Mouse (Mus musculus) stomach, adult 2 months (tissue): ENCODE data around the gene Olfr952. TPM values are rescaled to one million over a fixed set of nuclear protein-coding genes. Genes with fewer than 3 reads are reported as not detected.

Experiments
- polyA plus RNA-seq: library from polyadenylated mRNA; depleted of rRNA; stranded (reverse); fragments of >200 nt; gene quantifications from 2 replicates; pipeline ENCODE4 v1.2.3, GENCODE M21; 2012; rRNA removed

Gene Olfr952
- polyA plus RNA-seq = not detected in 2 replicates

DNA sequence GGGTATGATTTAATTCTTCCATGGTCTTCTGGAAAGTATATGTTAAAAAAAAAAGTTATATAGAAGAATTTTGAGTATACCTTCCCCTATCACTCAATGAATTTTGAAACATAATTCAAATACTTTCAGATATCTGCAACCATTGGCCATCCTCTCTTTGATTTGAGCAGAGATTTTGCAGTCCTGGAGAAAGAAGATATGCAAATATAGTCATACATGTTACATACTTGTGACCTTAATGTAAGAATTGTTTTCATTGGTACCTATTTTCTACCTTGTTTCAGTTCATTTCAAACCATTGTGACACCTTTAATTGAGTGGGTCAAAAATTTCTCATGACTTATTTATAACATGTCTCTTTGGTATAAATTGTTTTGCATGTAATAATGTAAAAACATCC is at the start of gene Olfr952:
Olfr952 (minus strand) TSS at position 101 of the 400 bp plus-strand sequence.

DNA sequence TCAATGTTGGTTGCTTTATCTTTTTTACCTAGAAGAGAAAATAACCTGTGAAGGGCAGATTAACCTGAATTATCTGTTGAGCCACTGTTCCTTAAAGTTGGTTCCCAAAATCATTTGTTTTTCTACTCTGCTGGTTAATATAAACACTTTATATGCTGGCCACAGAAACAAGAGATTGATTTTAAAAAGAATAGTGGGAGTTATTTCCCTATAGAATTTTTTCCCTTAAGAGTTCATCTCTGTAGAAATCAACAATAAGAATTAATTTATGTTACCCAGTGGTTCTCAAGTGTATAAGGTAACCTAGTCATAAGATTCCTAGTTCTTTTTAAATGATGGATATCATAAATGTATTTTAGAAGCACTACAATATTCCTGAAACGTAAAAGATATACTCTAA is 44.9 kb upstream of the Olfr952 start, which contains the start of gene Olfr955:
Olfr955 (minus strand) TSS at position 101 of the 400 bp plus-strand sequence.

DNA sequence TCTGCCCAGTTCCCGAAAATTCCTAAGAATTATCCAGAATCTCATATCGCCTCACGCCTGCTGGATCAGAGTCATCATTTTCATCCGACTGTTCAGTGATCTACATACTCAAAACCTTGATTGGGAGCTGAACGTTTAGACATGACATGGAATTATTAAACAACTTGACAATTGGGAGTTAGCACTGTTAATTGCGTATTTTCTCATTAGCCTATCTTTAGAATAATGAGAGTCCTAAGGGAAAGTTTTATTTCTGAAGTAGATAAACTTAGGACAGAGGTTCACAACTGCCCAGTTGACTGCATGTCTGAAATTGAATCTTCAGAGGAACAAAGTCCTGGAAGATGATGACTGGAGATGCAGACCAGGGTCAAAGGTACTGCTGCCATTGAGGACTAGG is 29.5 kb upstream of the Olfr952 start, which contains the start of gene Olfr954:
Olfr954 (plus strand) TSS at position 301 of the 400 bp plus-strand sequence.

DNA sequence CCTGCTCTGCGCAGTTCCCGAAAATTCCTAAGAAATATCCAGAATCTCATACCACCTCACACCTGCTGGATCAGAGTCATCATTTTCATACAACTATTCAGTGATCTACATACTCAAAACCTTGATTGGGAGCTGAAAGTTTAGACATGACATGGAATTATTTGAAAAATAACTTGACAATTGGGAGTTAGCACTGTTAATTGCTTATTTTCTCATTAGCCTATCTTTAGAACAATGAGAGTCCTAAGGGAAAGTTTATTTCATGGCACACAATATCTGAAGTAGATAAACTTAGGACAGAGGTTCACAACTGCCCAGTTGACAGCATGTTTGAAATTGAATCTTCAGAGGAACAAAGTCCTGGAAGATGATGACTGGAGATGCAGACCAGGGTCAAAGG is 39.8 kb downstream of the Olfr952 start, which contains the start of gene Olfr951:
Olfr951 (plus strand) TSS at position 301 of the 400 bp plus-strand sequence.

Other genes starting within 250 kb of the Olfr952 start
- gene Olfr944, start 225.2 kb downstream of the Olfr952 start, polyA plus RNA-seq = not detected in 2 replicates
- not detected in 2 replicates for gene Olfr1537, start 177.2 kb downstream of the Olfr952 start, polyA plus RNA-seq
- not detected in 2 replicates for gene Olfr945, start 150.3 kb downstream of the Olfr952 start, polyA plus RNA-seq
- not detected in 2 replicates for gene Olfr948, start 101.1 kb downstream of the Olfr952 start, polyA plus RNA-seq
- gene Olfr951, start 39.7 kb downstream of the Olfr952 start, polyA plus RNA-seq = not detected in 2 replicates
- not detected in 2 replicates for gene Olfr954, start 29.6 kb upstream of the Olfr952 start, polyA plus RNA-seq
- gene Olfr955, start 44.8 kb upstream of the Olfr952 start, polyA plus RNA-seq = not detected in 2 replicates
- not detected in 2 replicates for gene Olfr44, start 66.8 kb upstream of the Olfr952 start, polyA plus RNA-seq
- gene Olfr957, start 88.7 kb upstream of the Olfr952 start, polyA plus RNA-seq = not detected in 2 replicates
- not detected in 2 replicates for gene Olfr958, start 126.9 kb upstream of the Olfr952 start, polyA plus RNA-seq
- not detected in 2 replicates for gene Olfr959, start 148.4 kb upstream of the Olfr952 start, polyA plus RNA-seq
- gene AW551984, start 177.3 kb upstream of the Olfr952 start, polyA plus RNA-seq = 0.84 and 3.4 TPM in 2 replicates
- not detected in 2 replicates for gene Olfr148, start 183.5 kb upstream of the Olfr952 start, polyA plus RNA-seq
- gene Olfr960, start 194.2 kb upstream of the Olfr952 start, polyA plus RNA-seq = not detected in 2 replicates
- not detected in 2 replicates for gene Olfr961, start 217.9 kb upstream of the Olfr952 start, polyA plus RNA-seq
- not detected in 2 replicates for gene Olfr963, start 240.1 kb upstream of the Olfr952 start, polyA plus RNA-seq